Mouse (Mus musculus): ENCODE data around the gene Clcc1. TPM values are rescaled to one million over a fixed set of nuclear protein-coding genes. Genes with fewer than 3 reads are reported as not detected.
A peak's percentile ranks its signal among the peaks of the same experiment; 100 is the strongest.
"Not testable (repeated sequence)": the region's sequence is repeated elsewhere in the genome, so short reads cannot be mapped to it uniquely, and the experiment has no call there.

Gene Clcc1
- polyA plus RNA-seq, 1 experiment from 2014 or later = 98.2 TPM

- Histone ChIP-seq H3K9me3 (no peaks in the 10 kb centered on the region), H3K36me3 (peaks cover 56% of the 10 kb centered on the region), H3K4me1 (no peaks in the 10 kb centered on the region; the same call in 1 of the 2 replicates), H3K4me3 (no peak overlapping the region), H3K9ac (no peak overlapping the region), H3K27me3 (no peaks in the 10 kb centered on the region), H3K27ac (no peak overlapping the region), H3K4me2 (no peak overlapping the region)
- WGBS = 81% methylated on average over 1 of the region's 1 CpGs
- ATAC-seq (ENCODE audit: insufficient number of reproducible peaks, low FRiP score, low TSS enrichment, low read depth) = no peak
Observed at GRCm38 (mm10) chr3:108660941-108661340, 7.2 kb downstream of the Clcc1 start.

- no peak for ATAC-seq (ENCODE audit: insufficient number of reproducible peaks, low FRiP score, low TSS enrichment, low read depth)
- Histone ChIP-seq H3K27ac (no peak overlapping the region), H3K4me3 (no peak overlapping the region), H3K9me3 (no peaks in the 10 kb centered on the region), H3K36me3 (peaks cover 80% of the 10 kb centered on the region), H3K27me3 (no peaks in the 10 kb centered on the region), H3K4me2 (no peak overlapping the region), H3K9ac (no peak overlapping the region), H3K4me1 (no peaks in the 10 kb centered on the region)
- WGBS = 77% methylated on average over 4 of the region's 4 CpGs
Observed at GRCm38 (mm10) chr3:108676616-108677015, 22.9 kb downstream of the Clcc1 start.

DNA sequence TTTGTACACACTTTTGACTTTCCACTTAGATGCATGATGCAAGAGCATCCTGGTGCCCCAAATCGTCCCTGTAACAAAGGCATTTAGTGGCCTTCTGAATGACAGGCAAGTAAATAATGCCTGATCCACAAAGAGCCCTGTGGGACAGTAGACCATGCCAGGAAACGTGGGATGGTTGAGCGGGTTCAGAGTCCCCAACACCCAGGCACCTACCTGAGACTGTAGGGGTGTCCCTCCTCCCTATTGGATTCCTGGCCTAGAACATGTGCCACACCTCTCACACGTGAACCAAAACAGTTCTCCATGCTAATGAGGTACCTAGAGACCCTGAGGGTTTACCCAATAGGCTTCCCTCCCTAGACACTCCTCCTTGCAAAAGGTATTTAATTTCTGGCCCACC lies 27.3 kb downstream of the Clcc1 start:
- Histone ChIP-seq H3K4me2 (no peak overlapping the region), H3K27ac (no peak overlapping the region), H3K36me3 (peaks cover 83% of the 10 kb centered on the region), H3K9ac (no peak overlapping the region), H3K4me1 (no peaks in the 10 kb centered on the region), H3K4me3 (no peak overlapping the region), H3K9me3 (no peaks in the 10 kb centered on the region), H3K27me3 (no peaks in the 10 kb centered on the region)
- WGBS = 78% methylated on average over 4 of the region's 4 CpGs
- ATAC-seq (ENCODE audit: insufficient number of reproducible peaks, low FRiP score, low TSS enrichment, low read depth) = no peak

DNA sequence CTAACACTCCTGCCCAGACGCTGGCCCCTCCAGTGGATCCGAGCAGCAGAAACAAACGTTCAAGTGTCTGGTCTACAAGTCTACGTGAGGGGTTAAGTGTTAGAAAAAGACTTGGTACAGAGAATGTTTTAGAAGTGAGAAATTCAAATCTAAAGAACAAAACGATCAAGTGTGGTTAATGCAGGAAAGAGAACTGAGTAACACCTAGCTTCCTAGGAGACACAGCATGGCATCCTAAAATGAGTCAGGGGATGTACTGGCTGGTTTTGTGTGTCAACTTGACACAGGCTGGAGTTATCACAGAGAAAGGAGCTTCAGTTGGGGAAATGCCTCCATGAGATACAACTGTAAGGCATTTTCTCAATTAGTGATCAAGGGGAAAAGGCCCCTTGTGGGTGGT lies 29.9 kb downstream of the Clcc1 start:
- H3K9ac ChIP-seq; H3K27ac ChIP-seq; H3K4me2 ChIP-seq; H3K27me3 ChIP-seq; H3K9me3 ChIP-seq; ATAC-seq (ENCODE audit: insufficient number of reproducible peaks, low FRiP score, low TSS enrichment, low read depth); H3K4me3 ChIP-seq; H3K4me1 ChIP-seq: not testable (repeated sequence)
- 89% methylated on average over 5 of the region's 5 CpGs for WGBS
- peaks cover 81% of the 10 kb centered on the region for H3K36me3 ChIP-seq

DNA sequence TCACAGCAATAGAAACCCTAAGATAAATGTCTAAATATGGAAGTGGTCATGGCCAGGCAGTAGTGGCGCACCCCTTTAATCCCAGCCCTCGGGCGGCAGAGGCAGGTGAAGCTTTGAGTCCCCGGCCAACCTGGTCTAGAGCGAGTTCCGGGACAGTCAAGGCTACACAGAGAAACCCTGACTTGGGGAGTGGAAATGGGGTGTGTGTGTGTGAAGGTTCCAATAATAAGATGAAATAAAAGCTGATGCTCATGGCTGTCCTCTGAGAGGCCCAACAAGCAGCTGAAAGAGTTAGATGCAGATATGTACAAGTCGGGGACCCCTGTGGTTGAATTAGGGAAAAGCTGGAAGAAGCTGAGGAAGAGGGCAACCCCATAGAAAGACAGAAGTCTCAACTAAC lies 32.0 kb downstream of the Clcc1 start:
- H3K4me1 ChIP-seq = peaks cover 18% of the 10 kb centered on the region
- H3K27ac ChIP-seq = no peak overlapping the region
- no peak overlapping the region for H3K4me2 ChIP-seq
- H3K4me3 ChIP-seq = no peak overlapping the region
- ATAC-seq (ENCODE audit: insufficient number of reproducible peaks, low FRiP score, low TSS enrichment, low read depth) = no peak
- 95% methylated on average over 7 of the region's 7 CpGs for WGBS
- H3K9me3 ChIP-seq = no peaks in the 10 kb centered on the region
- no peak overlapping the region for H3K9ac ChIP-seq
- H3K27me3 ChIP-seq = no peaks in the 10 kb centered on the region
- H3K36me3 ChIP-seq = peaks cover 68% of the 10 kb centered on the region

- WGBS = 44% methylated on average over 6 of the region's 6 CpGs
- Histone ChIP-seq H3K9me3 (no peaks in the 10 kb centered on the region), H3K36me3 (peaks cover 45% of the 10 kb centered on the region), H3K4me2 (no peak overlapping the region), H3K9ac (no peak overlapping the region), H3K27me3 (no peaks in the 10 kb centered on the region), H3K27ac (peak overlapping the region; percentile 80), H3K4me1 (peaks cover 21% of the 10 kb centered on the region), H3K4me3 (no peak overlapping the region)
- peak; percentile 46 for ATAC-seq (ENCODE audit: insufficient number of reproducible peaks, low FRiP score, low TSS enrichment, low read depth)
Observed at GRCm38 (mm10) chr3:108689015-108689441, 35.3 kb downstream of the Clcc1 start.

DNA sequence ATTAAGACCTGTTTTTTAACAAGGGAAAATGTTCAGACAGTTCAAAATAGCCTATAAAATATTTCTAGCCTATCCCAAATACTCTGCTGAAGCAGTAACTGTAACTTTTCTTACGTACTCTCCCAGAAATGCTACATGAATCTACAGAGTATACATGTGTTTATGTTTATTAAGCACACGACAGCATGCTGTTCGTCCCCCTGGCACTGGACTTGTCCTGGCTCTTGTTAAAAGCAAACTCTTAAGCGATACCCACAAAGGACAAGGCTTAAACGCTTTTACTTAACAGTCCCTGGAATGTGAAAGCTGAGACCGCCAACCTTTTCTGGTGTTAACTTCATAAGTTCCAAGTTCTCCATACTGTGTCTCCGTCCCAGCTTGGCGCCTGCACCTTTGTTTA lies 35.7 kb downstream of the Clcc1 start:
- peak; percentile 71 for ATAC-seq (ENCODE audit: insufficient number of reproducible peaks, low FRiP score, low TSS enrichment, low read depth)
- H3K4me2 ChIP-seq = no peak overlapping the region

DNA sequence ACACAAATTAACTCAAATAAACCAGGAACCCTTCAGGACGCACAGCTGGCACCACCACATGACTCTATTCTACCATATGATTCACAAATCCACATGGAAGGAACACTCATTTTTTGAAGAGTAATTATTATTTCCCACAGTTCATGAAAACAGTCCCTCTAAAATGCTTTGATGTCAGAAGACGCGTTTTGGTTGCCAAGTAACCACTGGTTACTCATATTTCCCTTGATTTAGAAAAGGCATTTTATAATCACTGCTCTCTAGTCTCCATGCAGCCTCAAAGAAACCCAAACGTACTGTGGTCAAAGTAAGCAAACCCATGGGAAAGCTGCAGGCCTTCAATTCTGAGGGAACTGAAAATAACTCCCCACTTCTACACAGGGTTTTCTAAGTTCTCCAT lies 36.3 kb downstream of the Clcc1 start:
- Histone ChIP-seq H3K27me3 (no peaks in the 10 kb centered on the region), H3K9me3 (no peaks in the 10 kb centered on the region), H3K36me3 (peaks cover 48% of the 10 kb centered on the region), H3K4me1 (peaks cover 21% of the 10 kb centered on the region), H3K4me2 (no peak overlapping the region), H3K9ac (no peak overlapping the region), H3K27ac (peak overlapping the region; percentile 80), H3K4me3 (no peak overlapping the region)
- peak; percentile 61; the same call in 1 of the 2 replicates for ATAC-seq (ENCODE audit: insufficient number of reproducible peaks, low FRiP score, low TSS enrichment, low read depth)
- 25% methylated on average over 4 of the region's 4 CpGs for WGBS

More for the DNA sequence above, 35.7 kb downstream of the Clcc1 start:
- H3K27ac ChIP-seq = peak overlapping the region; percentile 80
- no peak overlapping the region for H3K9ac ChIP-seq
- no peak overlapping the region for H3K4me3 ChIP-seq
- 33% methylated on average over 8 of the region's 8 CpGs for WGBS
- H3K4me1 ChIP-seq = peaks cover 21% of the 10 kb centered on the region
- no peaks in the 10 kb centered on the region for H3K9me3 ChIP-seq
- H3K36me3 ChIP-seq = peaks cover 45% of the 10 kb centered on the region
- no peaks in the 10 kb centered on the region for H3K27me3 ChIP-seq

DNA sequence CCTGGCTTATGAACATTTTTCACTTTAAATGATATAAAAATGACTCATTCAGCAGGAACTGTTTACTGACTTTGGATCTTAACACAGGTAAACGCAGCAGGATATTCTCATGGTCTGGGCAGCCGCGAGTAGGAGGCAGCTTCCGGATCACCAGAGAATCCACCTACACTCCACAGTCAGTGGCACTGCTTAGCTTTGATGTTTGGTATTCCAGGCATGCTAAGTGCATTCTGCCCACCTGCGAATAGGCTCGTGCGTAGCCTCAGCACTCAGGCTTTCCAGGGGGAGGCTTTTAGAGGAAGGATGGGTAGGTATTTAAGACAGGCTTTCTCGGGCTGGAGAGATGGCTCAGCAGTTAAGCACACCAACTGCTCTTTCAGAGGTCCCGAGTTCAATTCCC lies 40.6 kb downstream of the Clcc1 start:
- Histone ChIP-seq H3K27me3 (no peaks in the 10 kb centered on the region), H3K4me2 (no peak overlapping the region), H3K4me1 (peaks cover 12% of the 10 kb centered on the region), H3K9ac (no peak overlapping the region), H3K9me3 (no peaks in the 10 kb centered on the region), H3K4me3 (no peak overlapping the region), H3K36me3 (peaks cover 52% of the 10 kb centered on the region), H3K27ac (no peak overlapping the region)
- ATAC-seq (ENCODE audit: insufficient number of reproducible peaks, low FRiP score, low TSS enrichment, low read depth) = no peak
- 79% methylated on average over 9 of the region's 9 CpGs for WGBS

- Histone ChIP-seq H3K27ac (no peak overlapping the region), H3K4me2 (no peak overlapping the region), H3K4me3 (no peak overlapping the region), H3K9ac (no peak overlapping the region), H3K9me3 (no peaks in the 10 kb centered on the region), H3K27me3 (no peaks in the 10 kb centered on the region), H3K4me1 (no peaks in the 10 kb centered on the region), H3K36me3 (peaks cover 76% of the 10 kb centered on the region)
- ATAC-seq (ENCODE audit: insufficient number of reproducible peaks, low FRiP score, low TSS enrichment, low read depth) = no peak
- WGBS = 91% methylated on average over 8 of the region's 8 CpGs
Observed at GRCm38 (mm10) chr3:108698662-108699061, 44.9 kb downstream of the Clcc1 start.

DNA sequence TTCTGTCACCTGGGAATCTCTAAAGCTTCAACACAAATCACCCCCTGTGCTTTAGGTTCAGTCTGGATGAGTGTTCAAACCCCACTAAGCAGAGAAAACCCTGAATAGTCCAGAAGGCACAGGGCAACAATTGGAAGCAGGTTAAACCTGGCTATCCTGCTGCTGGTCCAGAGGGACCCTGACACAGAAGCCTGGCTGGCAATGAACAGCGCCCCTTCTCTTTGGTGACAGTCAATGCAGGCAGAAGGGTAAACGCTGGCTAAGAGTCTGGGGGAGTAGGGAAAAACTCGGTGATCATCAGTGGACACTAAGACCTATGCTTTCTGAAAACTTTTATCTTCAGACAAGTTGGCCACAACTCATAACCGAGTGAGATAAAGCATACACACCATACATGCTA lies 46.1 kb downstream of the Clcc1 start:
- ATAC-seq (ENCODE audit: insufficient number of reproducible peaks, low FRiP score, low TSS enrichment, low read depth) = no peak

GRCm38 (mm10) chr3:108701256-108701655 lies 47.5 kb downstream of the Clcc1 start:
- WGBS = 80% methylated on average over 1 of the region's 1 CpGs
- Histone ChIP-seq H3K36me3 (peaks cover 63% of the 10 kb centered on the region), H3K4me1 (peaks cover 9% of the 10 kb centered on the region), H3K27me3 (no peaks in the 10 kb centered on the region), H3K27ac (no peak overlapping the region), H3K9me3 (no peaks in the 10 kb centered on the region), H3K9ac (no peak overlapping the region), H3K4me2 (no peak overlapping the region), H3K4me3 (no peak overlapping the region)
- no peak for ATAC-seq (ENCODE audit: insufficient number of reproducible peaks, low FRiP score, low TSS enrichment, low read depth)

More for the DNA sequence above, 46.1 kb downstream of the Clcc1 start:
- no peak overlapping the region for H3K4me2 ChIP-seq
- peaks cover 5% of the 10 kb centered on the region; the same call in 1 of the 2 replicates for H3K4me1 ChIP-seq
- 95% methylated on average over 4 of the region's 4 CpGs for WGBS
- peaks cover 69% of the 10 kb centered on the region for H3K36me3 ChIP-seq
- no peaks in the 10 kb centered on the region for H3K9me3 ChIP-seq
- H3K4me3 ChIP-seq = no peak overlapping the region
- H3K27me3 ChIP-seq = no peaks in the 10 kb centered on the region
- H3K27ac ChIP-seq = no peak overlapping the region
- no peak overlapping the region for H3K9ac ChIP-seq

GRCm38 (mm10) chr3:108702789-108703188 lies 49.1 kb downstream of the Clcc1 start:
- peaks cover 18% of the 10 kb centered on the region for H3K4me1 ChIP-seq
- 91% methylated on average over 8 of the region's 8 CpGs for WGBS
- ATAC-seq (ENCODE audit: insufficient number of reproducible peaks, low FRiP score, low TSS enrichment, low read depth) = no peak
- H3K27me3 ChIP-seq = no peaks in the 10 kb centered on the region
- H3K36me3 ChIP-seq = peaks cover 54% of the 10 kb centered on the region
- H3K27ac ChIP-seq = no peak overlapping the region
- no peak overlapping the region for H3K9ac ChIP-seq
- H3K4me2 ChIP-seq = no peak overlapping the region
- no peaks in the 10 kb centered on the region for H3K9me3 ChIP-seq
- H3K4me3 ChIP-seq = no peak overlapping the region
